Comparison of ENCODE assay signal across 20 mouse cellular contexts in genomic region chr2:65226494-65226893, GRCm38 (mm10).
"Had no signal": no experiment of that assay in that cellular context is flagged by ENCODE, and none has a peak within 500 bp of the region (broad histone marks: within the 10 kb centered on the region; RNA-seq: fewer than 3 reads in every experiment).

No protein-coding gene starts in this region.

- H3K4me2 ChIP-seq: lung, embryonic 15.5 days; midbrain, embryonic 11.5 days; midbrain, embryonic 13.5 days; midbrain, embryonic 15.5 days; neural tube, embryonic 13.5 days; neural tube, embryonic 15.5 days had no signal

- H3K9me3 ChIP-seq: lung, embryonic 15.5 days; megakaryocyte, embryonic 14.5 days; midbrain, embryonic 13.5 days; midbrain, embryonic 15.5 days; neural tube, embryonic 13.5 days; neural tube, embryonic 15.5 days had no signal

- H3K36me3 ChIP-seq: lung, embryonic 15.5 days; midbrain, embryonic 13.5 days; midbrain, embryonic 15.5 days; neural tube, embryonic 13.5 days; neural tube, embryonic 15.5 days had no signal

- ATAC-seq: lung, postnatal 0 days; midbrain, embryonic 13.5 days; midbrain, embryonic 15.5 days had no signal

- H3K4me3 ChIP-seq: lung, embryonic 15.5 days; megakaryocyte, embryonic 14.5 days; midbrain, embryonic 13.5 days; midbrain, embryonic 15.5 days; neural tube, embryonic 13.5 days; neural tube, embryonic 15.5 days had no signal

- H3K9ac ChIP-seq: lung, embryonic 15.5 days; midbrain, embryonic 13.5 days; midbrain, embryonic 15.5 days; neural tube, embryonic 13.5 days; neural tube, embryonic 15.5 days had no signal

- H3K27me3 ChIP-seq: lung, embryonic 15.5 days; megakaryocyte, embryonic 14.5 days; midbrain, embryonic 13.5 days; midbrain, embryonic 15.5 days; neural tube, embryonic 13.5 days; neural tube, embryonic 15.5 days had no signal

- H3K27ac ChIP-seq: lung, embryonic 15.5 days; macrophage; midbrain, embryonic 13.5 days; midbrain, embryonic 15.5 days; neural tube, embryonic 13.5 days; neural tube, embryonic 15.5 days had no signal

- DNase-seq: lung, adult 2 months; lung, postnatal 14 days; lung, postnatal 36 days; retina, postnatal 1 day; right cerebral cortex, adult 18-20 months; right cerebral cortex, postnatal 25 days; right cerebral cortex, postnatal 4 days; spleen, adult 18-20 months; thymus, adult 18-20 months; thymus, postnatal 14 days; thymus, postnatal 36 days had no signal

- H3K4me1 ChIP-seq: megakaryocyte, embryonic 14.5 days; midbrain, embryonic 15.5 days; neural tube, embryonic 13.5 days; neural tube, embryonic 15.5 days had no signal
